11 mouse cellular contexts compared by ENCODE assay signal in genomic region chr11:61388012-61388411, GRCm38 (mm10). TPM values are rescaled to one million over a fixed set of nuclear protein-coding genes. Genes with fewer than 3 reads are reported as not detected.
DNase-seq lines count a peak whose midpoint lies in the region; ATAC-seq and TF ChIP-seq lines count a peak whose summit lies in the region.
"Had no signal": no experiment of that assay in that cellular context is flagged by ENCODE, and none has a peak within 500 bp of the region (broad histone marks: within the 10 kb centered on the region; RNA-seq: fewer than 3 reads in every experiment).

No protein-coding gene starts in this region.

- no peaks in the 10 kb centered on the region for H3K36me3 ChIP-seq in hindbrain, embryonic 10.5 days
- H3K36me3 ChIP-seq in hindbrain, embryonic 16.5 days (ENCODE audit: control insufficient read depth, insufficient read depth, low read length), result no peaks in the 10 kb centered on the region
- H3K36me3 ChIP-seq in liver, embryonic 14.5 days (replicated peaks; ENCODE audit: control insufficient read depth, insufficient read depth, low read depth), result no peaks in the 10 kb centered on the region
- H3K36me3 ChIP-seq: embryonic facial prominence, embryonic 15.5 days; limb, embryonic 13.5 days had no signal

- no peaks in the 10 kb centered on the region for H3K27me3 ChIP-seq in hindbrain, embryonic 10.5 days (ENCODE audit: insufficient read depth, poor library complexity, severe bottlenecking)
- H3K27me3 ChIP-seq in hindbrain, embryonic 16.5 days (replicated peaks; ENCODE audit: control insufficient read depth, insufficient read depth, low read length), result no peaks in the 10 kb centered on the region
- H3K27me3 ChIP-seq in liver, embryonic 14.5 days (ENCODE audit: control insufficient read depth, insufficient read depth, low read length), result no peaks in the 10 kb centered on the region
- H3K27me3 ChIP-seq: embryonic facial prominence, embryonic 15.5 days; limb, embryonic 13.5 days had no signal

- TF ChIP-seq EP300 in liver, embryonic 14.5 days (IDR thresholded peaks at IDR 0.05; ENCODE audit: low read depth), result no peak

- H3K9ac ChIP-seq in hindbrain, embryonic 16.5 days (ENCODE audit: low read depth, low read length), result no peak overlapping the region
- H3K9ac ChIP-seq in liver, embryonic 14.5 days (replicated peaks), result no peak overlapping the region
- H3K9ac ChIP-seq: embryonic facial prominence, embryonic 15.5 days; limb, embryonic 13.5 days had no signal

- no peak overlapping the region for H3K27ac ChIP-seq in hindbrain, embryonic 10.5 days
- H3K27ac ChIP-seq in hindbrain, embryonic 16.5 days (ENCODE audit: low read depth, low read length), result no peak overlapping the region
- H3K27ac ChIP-seq in liver, embryonic 14.5 days, result no peak overlapping the region
- H3K27ac ChIP-seq: embryonic facial prominence, embryonic 15.5 days; limb, embryonic 13.5 days had no signal

- no peak overlapping the region for H3K4me3 ChIP-seq in hindbrain, embryonic 10.5 days
- no peak overlapping the region for H3K4me3 ChIP-seq in hindbrain, embryonic 16.5 days (ENCODE audit: low read length)
- H3K4me3 ChIP-seq in liver, embryonic 14.5 days (ENCODE audit: insufficient read depth in 1 of 2, low read depth in 2 of 2, low read length in 2 of 2), result no peak overlapping the region
- H3K4me3 ChIP-seq: embryonic facial prominence, embryonic 15.5 days; limb, embryonic 13.5 days had no signal

- no peak for TF ChIP-seq POLR2A in brain, embryonic 14.5 days (IDR thresholded peaks at IDR 0.05; ENCODE audit: borderline replicate concordance, extremely low read depth, insufficient read depth, insufficient read length, poor library complexity, severe bottlenecking)

- peak; percentile 40; the same call in 1 of the 2 replicates for TF ChIP-seq CTCF in brain, embryonic 14.5 days (IDR thresholded peaks at IDR 0.05; ENCODE audit: borderline replicate concordance, extremely low read depth, insufficient read depth, insufficient read length)
- TF ChIP-seq CTCF in liver, embryonic 14.5 days (IDR thresholded peaks at IDR 0.05; ENCODE audit: low read depth), result peak; percentile 48

- peaks cover 5% of the 10 kb centered on the region for H3K9me3 ChIP-seq in hindbrain, embryonic 10.5 days
- peaks cover 2% of the 10 kb centered on the region; the same call in 1 of the 2 replicates for H3K9me3 ChIP-seq in hindbrain, embryonic 16.5 days (ENCODE audit: control insufficient read depth, low read length)
- no peaks in the 10 kb centered on the region for H3K9me3 ChIP-seq in liver, embryonic 14.5 days (ENCODE audit: control insufficient read depth, low read length)
- H3K9me3 ChIP-seq: embryonic facial prominence, embryonic 15.5 days had no signal

- peak; percentile 34 for DNase-seq in hindbrain, embryonic 10.5 days (ENCODE audit: low spot score)
- DNase-seq in testis, postnatal 10 days (ENCODE audit: low spot score), result peak; percentile 73
- DNase-seq in testis, postnatal 14 days (ENCODE audit: low spot score), result no peak
- DNase-seq in brain, embryonic 14.5 days (ENCODE audit: low read depth), result peak; percentile 70
- DNase-seq in liver, embryonic 14.5 days (ENCODE audit: low read depth in 3 of 3, low spot score in 3 of 3), result no peak
- DNase-seq in frontal cortex, postnatal 25 days (ENCODE audit: low spot score in 2 of 2), result no peak
- DNase-seq in spleen, postnatal 4 days (ENCODE audit: low spot score in 2 of 2), result no peak

- no peaks in the 10 kb centered on the region for H3K4me1 ChIP-seq in hindbrain, embryonic 10.5 days (replicated peaks)
- no peaks in the 10 kb centered on the region for H3K4me1 ChIP-seq in hindbrain, embryonic 16.5 days (ENCODE audit: control insufficient read depth, insufficient read depth, low read depth, low read length)
- no peaks in the 10 kb centered on the region for H3K4me1 ChIP-seq in liver, embryonic 14.5 days (replicated peaks; ENCODE audit: control insufficient read depth in 2 of 2, insufficient read depth in 2 of 2, low read length in 1 of 2)
- H3K4me1 ChIP-seq: embryonic facial prominence, embryonic 15.5 days; limb, embryonic 13.5 days had no signal

- ATAC-seq in hindbrain, embryonic 16.5 days, result no peak
- no peak for ATAC-seq in liver, embryonic 14.5 days (ENCODE audit: insufficient read depth)

- 65% methylated on average over 6 of the region's 6 CpGs for WGBS in hindbrain, embryonic 10.5 days
- 62% methylated on average over 6 of the region's 6 CpGs for WGBS in hindbrain, embryonic 16.5 days
- WGBS in liver, embryonic 14.5 days (ENCODE audit: insufficient replicate concordance), result 43% methylated on average over 6 of the region's 6 CpGs

- no peak overlapping the region for H3K4me2 ChIP-seq in hindbrain, embryonic 16.5 days (ENCODE audit: low read length)
- no peak overlapping the region for H3K4me2 ChIP-seq in liver, embryonic 14.5 days (ENCODE audit: low read depth)
- H3K4me2 ChIP-seq: embryonic facial prominence, embryonic 15.5 days; limb, embryonic 13.5 days had no signal

RNA-seq across cellular contexts. Expression of gene Slc47a1, which starts 9.9 kb away (rescaled TPM):
- 0.05 and 0.10 TPM in 2 replicates for polyA plus RNA-seq in hindbrain, embryonic 10.5 days (2016; fragmentation: Nextera tagmentation; extraction: Ambion mirVana)
- 0.69 and 1.0 TPM in 2 replicates for polyA plus RNA-seq in hindbrain, embryonic 16.5 days (2015; fragmentation: Nextera tagmentation; extraction: Ambion mirVana)
- polyA plus RNA-seq in brain, embryonic 14.5 days (2012; rRNA removed), result 0.10 and 0.18 TPM in 2 replicates
- polyA plus RNA-seq in liver, embryonic 14.5 days (2012; rRNA removed), result 5.8 and 6.2 TPM in 2 replicates
- 7.5 and 8.6 TPM in 2 replicates for polyA plus RNA-seq in liver, embryonic 14.5 days (2014; fragmentation: Nextera tagmentation; extraction: Ambion mirVana)

RNA-seq across cellular contexts. Expression of gene Slc47a2, which starts 45.4 kb away (rescaled TPM):
- not detected in 2 replicates for polyA plus RNA-seq in hindbrain, embryonic 10.5 days (2016; fragmentation: Nextera tagmentation; extraction: Ambion mirVana)
- 0.06 TPM in 1 of 2 replicates, not detected in the other for polyA plus RNA-seq in hindbrain, embryonic 16.5 days (2015; fragmentation: Nextera tagmentation; extraction: Ambion mirVana)
- polyA plus RNA-seq in brain, embryonic 14.5 days (2012; rRNA removed), result not detected in 2 replicates
- polyA plus RNA-seq in liver, embryonic 14.5 days (2012; rRNA removed), result 0.12 and 0.21 TPM in 2 replicates
- 0.10 TPM in 1 of 2 replicates, not detected in the other for polyA plus RNA-seq in liver, embryonic 14.5 days (2014; fragmentation: Nextera tagmentation; extraction: Ambion mirVana)
- polyA plus RNA-seq: stomach, embryonic 14.5 days had no signal

Comparison
In these comparisons a context has a peak if more than half of its experiments do, and no peak if none do; other contexts are left out.
1. DNase-seq: peak in hindbrain, embryonic 10.5 days (single experiment), testis, postnatal 10 days (single experiment) and brain, embryonic 14.5 days (single experiment); none in testis, postnatal 14 days (single experiment), liver, embryonic 14.5 days (0 of 3), frontal cortex, postnatal 25 days (0 of 2) and spleen, postnatal 4 days (0 of 2).